Comparison of ENCODE assay signal across 8 mouse cellular contexts in genomic region chr12:73112326-73113087, GRCm38 (mm10). TPM values are rescaled to one million over a fixed set of nuclear protein-coding genes. Genes with fewer than 3 reads are reported as not detected.
DNase-seq lines count a peak whose midpoint lies in the region; ATAC-seq and TF ChIP-seq lines count a peak whose summit lies in the region.

No protein-coding gene starts in this region.

- DNase-seq in 3134 (ENCODE audit: extremely low read depth, insufficient read length, low spot score) (peak; percentile 79), Patski (ENCODE audit: low read depth, low spot score) (no peak)
- peak; percentile 27 to 55 for DNase-seq in gastrocnemius, postnatal 4 days (ENCODE audit: low spot score in 2 of 2)
- DNase-seq in kidney, adult 11 months, result peak; percentile 40
- DNase-seq in liver, adult 2 months (ENCODE audit: extremely low read depth, low read depth, low spot score), result no peak
- peak; percentile 31 for DNase-seq in urinary bladder, postnatal 25 days (ENCODE audit: low spot score)

- H3K4me3 ChIP-seq in liver, adult 2 months (ENCODE audit: insufficient read depth, low read depth, low read length), result peak overlapping the region; percentile 59
- H3K4me3 ChIP-seq in myocyte, result peak overlapping the region; percentile 99

- under 1% methylated on average over 66 of the region's 71 CpGs for WGBS in liver, adult 2 months

- H3K4me1 ChIP-seq in liver, adult 2 months (ENCODE audit: control insufficient read depth, insufficient read depth, low read length), result peaks cover 6% of the 10 kb centered on the region

- TF ChIP-seq POLR2A in liver, adult 2 months (IDR thresholded peaks at IDR 0.05; ENCODE audit: extremely low read depth, insufficient read depth, low read length), result no peak
- TF ChIP-seq POLR2A in myocyte (IDR thresholded peaks at IDR 0.05; ENCODE audit: insufficient read length, low read depth), result peak; percentile 31

- peak; percentile 33 for ATAC-seq in Patski
- ATAC-seq in common myeloid progenitor, adult 5-6 weeks (replicated peaks; ENCODE audit: low read depth, poor library complexity, severe bottlenecking), result 0 out of 2 replicates have a peak, but pooled peaks have one; percentile 10

- TF ChIP-seq CTCF in Patski (IDR thresholded peaks at IDR 0.05), result no peak
- 0 out of 2 replicates have a peak, but pooled peaks have one; percentile 12 for TF ChIP-seq CTCF in liver, adult 2 months (IDR thresholded peaks at IDR 0.05; ENCODE audit: low read depth, low read length)

- peak overlapping the region; percentile 33 for H3K4me2 ChIP-seq in myocyte (ENCODE audit: low read depth)

- POLR2A ChIA-PET in Patski (lab: Charles Lee), result interaction anchor here (0.7 to 1.3 kb wide), 5 partner anchors 30 to 212 kb away, joined by 3 to 5 read pairs (median 4); partner anchors contain the start of gene Six1

- no peak overlapping the region for H3K27ac ChIP-seq in liver, adult 2 months (replicated peaks; ENCODE audit: insufficient read depth, low read depth, low read length)

- no peaks in the 10 kb centered on the region for H3K79me2 ChIP-seq in liver, adult 2 months (ENCODE audit: control insufficient read depth, insufficient read depth, low read length)
- H3K79me2 ChIP-seq in myocyte (ENCODE audit: control insufficient read depth, insufficient read depth), result peaks cover 54% of the 10 kb centered on the region

- H3K27me3 ChIP-seq in Patski (no peaks in the 10 kb centered on the region), myocyte (ENCODE audit: control insufficient read depth, insufficient read depth, insufficient read length) (no peaks in the 10 kb centered on the region)
- H3K27me3 ChIP-seq in liver, adult 2 months (ENCODE audit: control insufficient read depth, insufficient read depth, low read length), result peaks cover 25% of the 10 kb centered on the region

- H3K36me3 ChIP-seq in liver, adult 2 months (ENCODE audit: control insufficient read depth, insufficient read depth, low read length), result no peaks in the 10 kb centered on the region
- H3K36me3 ChIP-seq in myocyte (ENCODE audit: control insufficient read depth, insufficient read depth), result peaks cover 14% of the 10 kb centered on the region

- H3ac ChIP-seq in myocyte (ENCODE audit: control insufficient read depth, insufficient read length), result peak overlapping the region; percentile 93

- H3K9ac ChIP-seq in liver, adult 2 months (ENCODE audit: low read depth, low read length), result peak overlapping the region; percentile 3

- CTCF ChIA-PET in Patski (lab: Charles Lee), result no interaction called here

- in situ Hi-C loops in Patski (cut with MboI; ENCODE audit: low pct_unique_long_range_greater_than_20kb), result loop anchor here (5.0 kb wide), 2 partner anchors 65 to 210 kb away; no protein-coding TSS in a partner anchor

TF ChIP-seq in myocyte, 11 proteins besides CTCF, POLR2A, EP300 and RAD21:
- peak in 2 of 3 experiments; percentile 21 to 32 for TF ChIP-seq MYOG (IDR thresholded peaks at IDR 0.05; ENCODE audit: control insufficient read depth in 1 of 3, insufficient read depth in 1 of 3, insufficient read length in 2 of 3, low read depth in 2 of 3)
- no peak for TF ChIP-seq REST (IDR thresholded peaks at IDR 0.05; ENCODE audit: insufficient read depth, insufficient read length)
- no peak for TF ChIP-seq TCF12 (IDR thresholded peaks at IDR 0.05; ENCODE audit: insufficient read depth, poor library complexity, severe bottlenecking)
- TF ChIP-seq MYOD1 (IDR thresholded peaks at IDR 0.05; ENCODE audit: control insufficient read depth in 1 of 3, insufficient read length in 2 of 3, low read depth in 2 of 3), result peak in 2 of 3 experiments; percentile 8 to 17
- no peak for TF ChIP-seq CEBPB (IDR thresholded peaks at IDR 0.05; ENCODE audit: insufficient read depth, poor library complexity, severe bottlenecking)
- TF ChIP-seq SRF (IDR thresholded peaks at IDR 0.05; ENCODE audit: control insufficient read depth, insufficient read length, low read depth), result no peak

RNA-seq across cellular contexts. Expression of gene Six4, which starts 0.7 kb away (rescaled TPM):
- polyA plus RNA-seq in Patski (2021), result 2.7 TPM
- total RNA-seq in common myeloid progenitor, adult 5-6 weeks (2017), result not detected in 2 replicates
- total RNA-seq in gastrocnemius, postnatal 4 days (2021), result 10 to 100 TPM; 10.9 to 11.3 TPM
- under 0.01 and 0.09 TPM in 2 replicates for total RNA-seq in liver, adult 2 months (2014; rRNA removed)
- polyA plus RNA-seq in liver, adult 2 months (2012; rRNA removed), result not detected in 2 replicates
- polyA plus RNA-seq in myocyte (2012; fragmentation: generic; extraction: Trizol), result 4.9 TPM

RNA-seq across cellular contexts. Expression of gene Mnat1, which starts 11.0 kb away (rescaled TPM):
- 45.3 TPM for polyA plus RNA-seq in Patski (2021)
- 42.2 and 45.8 TPM in 2 replicates for total RNA-seq in common myeloid progenitor, adult 5-6 weeks (2017)
- total RNA-seq in gastrocnemius, postnatal 4 days (2021), result 10 to 100 TPM; 35.7 to 36.0 TPM
- total RNA-seq in liver, adult 2 months (2014; rRNA removed), result 8.1 and 10.6 TPM in 2 replicates
- polyA plus RNA-seq in liver, adult 2 months (2012; rRNA removed), result 2.4 and 3.4 TPM in 2 replicates
- 30.4 TPM for polyA plus RNA-seq in myocyte (2012; fragmentation: generic; extraction: Trizol)

RNA-seq across cellular contexts. Expression of gene Six1, which starts 58.8 kb away (rescaled TPM):
- polyA plus RNA-seq in Patski (2021), result 19.9 TPM
- 0.27 TPM in 1 of 2 replicates, not detected in the other for total RNA-seq in common myeloid progenitor, adult 5-6 weeks (2017)
- 10 to 100 TPM; 51.0 to 60.8 TPM for total RNA-seq in gastrocnemius, postnatal 4 days (2021)
- 0.09 TPM in 1 of 2 replicates, not detected in the other for total RNA-seq in liver, adult 2 months (2014; rRNA removed)
- polyA plus RNA-seq in liver, adult 2 months (2012; rRNA removed), result not detected in 2 replicates
- polyA plus RNA-seq in myocyte (2012; fragmentation: generic; extraction: Trizol), result 71.7 TPM

Comparison
In these comparisons a context has a peak if more than half of its experiments do, and no peak if none do; other contexts are left out.
1. DNase-seq: peak in 3134 (single experiment), gastrocnemius, postnatal 4 days (2 of 2), kidney, adult 11 months (single experiment) and urinary bladder, postnatal 25 days (single experiment); none in Patski (single experiment) and liver, adult 2 months (single experiment).
2. RNA of gene Six4, which starts 0.7 kb away (total RNA-seq): 10.9 to 11.3 TPM in gastrocnemius, postnatal 4 days; under 0.01 to 0.09 TPM in liver, adult 2 months and not detected in common myeloid progenitor, adult 5-6 weeks; every median in the first group is over 10 times any median in the second.
3. RNA of gene Six1, which starts 58.8 kb away (total RNA-seq): 51.0 to 60.8 TPM in gastrocnemius, postnatal 4 days; 0.27 TPM in common myeloid progenitor, adult 5-6 weeks and 0.09 TPM in liver, adult 2 months; every median in the first group is over 10 times any median in the second.